Mouse (Mus musculus) brain, embryonic 14.5 days (tissue): Measurements from ENCODE around the gene Prrg2. TPM values are rescaled to one million over a fixed set of nuclear protein-coding genes. Genes with fewer than 3 reads are reported as not detected.

Experiments
- DNase-seq: peaks from one replicate; pipeline ENCODE4 v3.0.0-alpha.2; 2011; ENCODE audit warnings: low read depth
- CTCF ChIP-seq: fragments of 200-500 bp; IDR thresholded peaks from 2 replicates; pipeline ENCODE4 v1.5.1; 2012; ENCODE audit warnings: inconsistent platforms, mild to moderate bottlenecking, moderate library complexity, borderline replicate concordance; ENCODE audit not compliant: insufficient read depth, insufficient read length; ENCODE audit errors: extremely low read depth
- POLR2A ChIP-seq: fragments of 200-500 bp; IDR thresholded peaks from 2 replicates; pipeline ENCODE4 v1.6.1; 2012; ENCODE audit warnings: mild to moderate bottlenecking, inconsistent platforms, borderline replicate concordance; ENCODE audit not compliant: poor library complexity, insufficient read depth, insufficient read length, severe bottlenecking; ENCODE audit errors: extremely low read depth
- polyA plus RNA-seq: library from polyadenylated mRNA; depleted of rRNA; stranded (reverse); fragments of >200 nt; gene quantifications from 2 replicates; pipeline ENCODE4 v1.2.3, GENCODE M21; 2012; rRNA removed

Prrg2 gene
- polyA plus RNA-seq, 1 experiment: 25.0 TPM

- no peak for TF ChIP-seq POLR2A
- TF ChIP-seq CTCF: no peak
- DNase-seq: no peak
These were observed 49.7 kb downstream of the Prrg2 start for GRCm38 (mm10) chr7:45012824-45013223.

GRCm38 (mm10) chr7:45012011-45012410, 50.5 kb downstream of the Prrg2 start:
- DNase-seq: no peak
- TF ChIP-seq CTCF (no peak), POLR2A (no peak)

GRCm38 (mm10) chr7:45008411-45008810, 54.1 kb downstream of the Prrg2 start:
- TF ChIP-seq CTCF (no peak), POLR2A (no peak)
- no peak for DNase-seq

GRCm38 (mm10) chr7:45007846-45008245, 54.6 kb downstream of the Prrg2 start:
- no peak for TF ChIP-seq POLR2A
- TF ChIP-seq CTCF: no peak
- no peak for DNase-seq

GRCm38 (mm10) chr7:45007141-45007540, 55.3 kb downstream of the Prrg2 start:
- no peak for TF ChIP-seq POLR2A
- no peak for DNase-seq

GRCm38 (mm10) chr7:45006503-45006902, 56.0 kb downstream of the Prrg2 start:
- DNase-seq: no peak
- TF ChIP-seq CTCF (no peak), POLR2A (no peak)

GRCm38 (mm10) chr7:45005321-45005992, 57.0 kb downstream of the Prrg2 start:
- TF ChIP-seq CTCF (no peak), POLR2A (no peak)
- no peak for DNase-seq

- no peak for DNase-seq
- TF ChIP-seq POLR2A (no peak), CTCF (no peak)
These were observed 57.9 kb downstream of the Prrg2 start for GRCm38 (mm10) chr7:45004546-45004945.

Other genes with a start within 250 kb of the Prrg2 start
- 73.9 and 96.1 TPM in 2 replicates for gene Nup62, start 246.6 kb downstream of the Prrg2 start, polyA plus RNA-seq
- gene Il4i1, start 246.3 kb downstream of the Prrg2 start, polyA plus RNA-seq: 0.42 and 0.59 TPM in 2 replicates
- gene Atf5, start 246.0 kb downstream of the Prrg2 start, polyA plus RNA-seq: 24.8 and 36.4 TPM in 2 replicates
- gene Akt1s1, start 213.7 kb downstream of the Prrg2 start, polyA plus RNA-seq: 141 and 160 TPM in 2 replicates
- gene Tbc1d17, start 213.6 kb downstream of the Prrg2 start, polyA plus RNA-seq: 96.8 and 124 TPM in 2 replicates
- gene Pnkp, start 205.5 kb downstream of the Prrg2 start, polyA plus RNA-seq: 33.1 and 42.3 TPM in 2 replicates
- 927 and 1,026 TPM in 2 replicates for gene Ptov1, start 192.9 kb downstream of the Prrg2 start, polyA plus RNA-seq
- 205 and 206 TPM in 2 replicates for gene Med25, start 170.0 kb downstream of the Prrg2 start, polyA plus RNA-seq
- 29.7 and 47.4 TPM in 2 replicates for gene Fuz, start 166.6 kb downstream of the Prrg2 start, polyA plus RNA-seq
- gene Ap2a1, start 133.2 kb downstream of the Prrg2 start, polyA plus RNA-seq: 165 and 185 TPM in 2 replicates
- gene Tsks, start 119.5 kb downstream of the Prrg2 start, polyA plus RNA-seq: 0.04 and 0.05 TPM in 2 replicates
- gene Cpt1c, start 87.8 kb downstream of the Prrg2 start, polyA plus RNA-seq: 102 and 135 TPM in 2 replicates
- 824 and 992 TPM in 2 replicates for gene Prmt1, start 76.1 kb downstream of the Prrg2 start, polyA plus RNA-seq
- gene Irf3, start 65.0 kb downstream of the Prrg2 start, polyA plus RNA-seq: 84.4 and 130 TPM in 2 replicates
- 20.5 and 33.9 TPM in 2 replicates for gene Bcl2l12, start 64.0 kb downstream of the Prrg2 start, polyA plus RNA-seq
- gene Scaf1, start 46.3 kb downstream of the Prrg2 start, polyA plus RNA-seq: 125 and 147 TPM in 2 replicates
- gene Rras, start 44.7 kb downstream of the Prrg2 start, polyA plus RNA-seq: 18.2 and 20.7 TPM in 2 replicates
- gene Prr12, start 9.8 kb downstream of the Prrg2 start, polyA plus RNA-seq: 10.5 and 39.1 TPM in 2 replicates
- 81.9 and 84.1 TPM in 2 replicates for gene Nosip, start 248 bp downstream of the Prrg2 start, polyA plus RNA-seq
- gene Rcn3, start 29.5 kb upstream of the Prrg2 start, polyA plus RNA-seq: 68.2 and 101 TPM in 2 replicates
- gene Fcgrt, start 41.2 kb upstream of the Prrg2 start, polyA plus RNA-seq: 11.7 and 17.3 TPM in 2 replicates
- gene Rps11, start 61.8 kb upstream of the Prrg2 start, polyA plus RNA-seq: 421 and 634 TPM in 2 replicates
- gene Rpl13a, start 66.1 kb upstream of the Prrg2 start, polyA plus RNA-seq: 2,550 and 2,843 TPM in 2 replicates
- gene Gm45713, start 73.6 kb upstream of the Prrg2 start, polyA plus RNA-seq: 0.30 and 0.31 TPM in 2 replicates
- gene Flt3l, start 73.8 kb upstream of the Prrg2 start, polyA plus RNA-seq: 6.2 and 9.0 TPM in 2 replicates
- 130 and 151 TPM in 2 replicates for gene Pih1d1, start 91.6 kb upstream of the Prrg2 start, polyA plus RNA-seq
- gene Aldh16a1, start 91.9 kb upstream of the Prrg2 start, polyA plus RNA-seq: 26.4 and 34.2 TPM in 2 replicates
- gene Slc17a7, start 101.3 kb upstream of the Prrg2 start, polyA plus RNA-seq: 6.7 and 25.8 TPM in 2 replicates
- gene Gfy, start 116.9 kb upstream of the Prrg2 start, polyA plus RNA-seq: 0.04 and 0.12 TPM in 2 replicates
- gene Pth2, start 118.3 kb upstream of the Prrg2 start, polyA plus RNA-seq: 0.25 and 0.30 TPM in 2 replicates
- gene Ccdc155, start 142.2 kb upstream of the Prrg2 start, polyA plus RNA-seq: 0.70 and 1.1 TPM in 2 replicates
- gene Dkkl1, start 149.5 kb upstream of the Prrg2 start, polyA plus RNA-seq: 1.4 and 2.1 TPM in 2 replicates
- gene Tead2, start 153.1 kb upstream of the Prrg2 start, polyA plus RNA-seq: 184 and 312 TPM in 2 replicates
- 1.4 and 1.5 TPM in 2 replicates for gene Cd37, start 176.4 kb upstream of the Prrg2 start, polyA plus RNA-seq
- gene Slc6a16, start 178.4 kb upstream of the Prrg2 start, polyA plus RNA-seq: 0.70 and 0.86 TPM in 2 replicates
- gene Slc6a21, start 214.8 kb upstream of the Prrg2 start, polyA plus RNA-seq: 0.11 TPM in 1 of 2 replicates, not detected in the other